In genomic region chr2:102579248-102579647, GRCm38 (mm10) we compare ENCODE assay signal across 25 mouse cellular contexts. TPM values are rescaled to one million over a fixed set of nuclear protein-coding genes. Genes with fewer than 3 reads are reported as not detected.
DNase-seq lines count a peak whose midpoint lies in the region; ATAC-seq lines count a peak whose summit lies in the region.
"Had no signal": no experiment of that assay in that cellular context is flagged by ENCODE, and none has a peak within 500 bp of the region (broad histone marks: within the 10 kb centered on the region; RNA-seq: fewer than 3 reads in every experiment).

No protein-coding gene starts in this region.

- DNase-seq in heart, adult 11 months: peak; percentile 33
- no peak for DNase-seq in heart, adult 8-10 months (ENCODE audit: low spot score)
- DNase-seq in spleen, postnatal 36 days (ENCODE audit: low spot score in 2 of 2): peak; percentile 5 to 11
- DNase-seq in spleen, postnatal 4 days (ENCODE audit: low spot score in 2 of 2): no peak
- no peak for DNase-seq in embryo, embryonic 10 days (ENCODE audit: low spot score)
- no peak for DNase-seq in forebrain, embryonic 11.5 days (ENCODE audit: low spot score)
- DNase-seq: adrenal gland, adult 8-10 months; adrenal gland, postnatal 36 days; cerebellum, adult 11 months; cerebellum, adult 8-10 months; cerebellum, postnatal 25 days; embryo, embryonic 11 days; gastrocnemius, postnatal 10 days; heart, postnatal 10 days; heart, postnatal 4 days; kidney, adult 11 months had no signal

- no peaks in the 10 kb centered on the region for H3K36me3 ChIP-seq in forebrain, embryonic 11.5 days (ENCODE audit: control insufficient read depth, insufficient read depth, low read length)
- H3K36me3 ChIP-seq: embryonic facial prominence, embryonic 15.5 days; forebrain, embryonic 10.5 days; forebrain, embryonic 15.5 days; G1E; heart, embryonic 10.5 days; hindbrain, embryonic 12.5 days had no signal

- no peak overlapping the region for H3K4me3 ChIP-seq in forebrain, embryonic 11.5 days (ENCODE audit: low read depth, low read length)
- H3K4me3 ChIP-seq: embryonic facial prominence, embryonic 15.5 days; erythroblast, embryonic 14.5 days; forebrain, embryonic 10.5 days; forebrain, embryonic 15.5 days; heart, embryonic 10.5 days; hindbrain, embryonic 12.5 days had no signal

- H3K4me2 ChIP-seq in forebrain, embryonic 11.5 days (ENCODE audit: low read depth, low read length, severe bottlenecking): no peak overlapping the region
- H3K4me2 ChIP-seq: embryonic facial prominence, embryonic 15.5 days; forebrain, embryonic 15.5 days; hindbrain, embryonic 12.5 days had no signal

- H3K9ac ChIP-seq in forebrain, embryonic 11.5 days (ENCODE audit: low read length): no peak overlapping the region
- H3K9ac ChIP-seq: embryonic facial prominence, embryonic 15.5 days; forebrain, embryonic 15.5 days; hindbrain, embryonic 12.5 days had no signal

- ATAC-seq in granulocyte monocyte progenitor cell, adult 5-6 weeks (replicated peaks; ENCODE audit: poor library complexity, severe bottlenecking): peak; percentile 77
- no peak for ATAC-seq in forebrain, embryonic 11.5 days (replicated peaks; ENCODE audit: low FRiP score)
- ATAC-seq: forebrain, embryonic 15.5 days; hindbrain, postnatal 0 days had no signal

- H3K9me3 ChIP-seq in forebrain, embryonic 11.5 days (ENCODE audit: control insufficient read depth, low read length): no peaks in the 10 kb centered on the region
- H3K9me3 ChIP-seq: embryonic facial prominence, embryonic 15.5 days; forebrain, embryonic 10.5 days; forebrain, embryonic 15.5 days; G1E; heart, embryonic 10.5 days; hindbrain, embryonic 12.5 days had no signal

- no peak overlapping the region for H3K27ac ChIP-seq in forebrain, embryonic 11.5 days (ENCODE audit: low read depth, low read length)
- H3K27ac ChIP-seq: embryonic facial prominence, embryonic 15.5 days; forebrain, embryonic 10.5 days; forebrain, embryonic 15.5 days; heart, embryonic 10.5 days; hindbrain, embryonic 12.5 days; hindbrain, postnatal 0 days had no signal

- no peaks in the 10 kb centered on the region for H3K4me1 ChIP-seq in forebrain, embryonic 11.5 days (replicated peaks; ENCODE audit: control insufficient read depth, insufficient read depth, low read length)
- H3K4me1 ChIP-seq: embryonic facial prominence, embryonic 15.5 days; forebrain, embryonic 10.5 days; forebrain, embryonic 15.5 days; heart, embryonic 10.5 days had no signal

- H3K27me3 ChIP-seq in forebrain, embryonic 11.5 days (ENCODE audit: control insufficient read depth, insufficient read depth, low read length): no peaks in the 10 kb centered on the region
- H3K27me3 ChIP-seq: embryonic facial prominence, embryonic 15.5 days; forebrain, embryonic 15.5 days; hindbrain, embryonic 12.5 days had no signal

- 79% methylated on average over 4 of the region's 4 CpGs for WGBS in forebrain, embryonic 11.5 days

RNA-seq across cellular contexts. Expression of gene Pamr1, which starts 29.4 kb away (rescaled TPM):
- total RNA-seq in heart, adult 8-10 months (2022): 1 to 10 TPM; 1.3 to 2.8 (median 2.4) TPM
- not detected in 2 replicates for total RNA-seq in granulocyte monocyte progenitor cell, adult 5-6 weeks (2014; fragmentation: Nextera tagmentation)
- not detected in 2 replicates for total RNA-seq in granulocyte monocyte progenitor cell, adult 5-6 weeks (2017)
- 0.57 and 0.76 TPM in 2 replicates for polyA plus RNA-seq in forebrain, embryonic 11.5 days (2014; fragmentation: Nextera tagmentation; extraction: Ambion mirVana)
- polyA plus RNA-seq: erythroblast, embryonic 14.5 days; G1E had no signal

Comparison
In these comparisons a context has a peak if more than half of its experiments do, and no peak if none do; other contexts are left out.
1. DNase-seq: peak in heart, adult 11 months (single experiment) and spleen, postnatal 36 days (2 of 2); none in heart, adult 8-10 months (single experiment), spleen, postnatal 4 days (0 of 2), embryo, embryonic 10 days (single experiment) and forebrain, embryonic 11.5 days (single experiment).